Mouse (Mus musculus): ENCODE data around the gene Adrm1.

DNA sequence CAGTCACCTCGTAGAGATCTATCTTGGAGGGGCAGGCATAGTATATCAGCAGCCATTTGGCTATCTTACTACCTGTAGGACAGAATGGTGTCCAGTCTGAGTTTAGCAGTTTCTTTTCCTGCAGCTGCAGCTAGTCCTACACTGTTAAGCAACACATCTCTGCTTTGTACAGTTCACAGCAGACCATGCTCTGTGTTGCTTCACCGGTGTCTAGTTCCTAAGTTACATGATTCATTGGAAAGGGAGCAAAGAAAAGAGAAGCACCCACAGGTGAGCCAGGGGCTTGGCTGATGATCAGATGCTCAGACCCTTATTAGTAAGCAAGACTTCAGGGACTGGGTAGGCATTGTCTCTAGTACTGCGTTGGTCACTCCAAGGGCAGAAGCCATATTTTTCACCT, 37.4 kb upstream of the Adrm1 start:
- no peak for TF ChIP-seq CTCF (IDR thresholded peaks at IDR 0.05; ENCODE audit: borderline replicate concordance, insufficient read depth, low read depth, low read length)
- TF ChIP-seq POLR2A (IDR thresholded peaks at IDR 0.05; ENCODE audit: borderline replicate concordance, insufficient read depth, low read length), result no peak

Measured in cerebellum, adult 2 months (tissue).